Mouse (Mus musculus): ENCODE data around the gene Ssr1.

Ssr1 gene

DNA sequence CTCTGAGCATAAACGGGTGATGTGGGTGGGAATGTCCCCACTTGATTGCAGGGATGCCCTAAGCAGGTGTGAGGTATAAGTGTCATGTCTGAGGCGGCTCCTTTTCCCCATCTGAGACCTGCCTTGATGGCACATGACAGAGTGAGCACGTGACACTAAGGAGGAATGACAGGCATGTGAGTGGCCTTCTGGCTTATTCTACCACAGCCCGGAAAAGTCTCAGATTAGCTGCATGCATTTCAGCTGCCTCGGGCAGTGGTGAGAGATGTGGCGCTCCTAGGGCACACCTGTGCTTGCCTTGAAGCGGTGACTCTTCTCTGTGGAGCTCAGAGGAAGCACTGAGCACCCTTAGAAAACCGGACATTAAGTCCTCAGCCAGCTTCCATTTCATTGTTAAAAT is 48.6 kb downstream of the Ssr1 start:
- DNase-seq (ENCODE audit: low spot score in 2 of 2): no peak

DNA sequence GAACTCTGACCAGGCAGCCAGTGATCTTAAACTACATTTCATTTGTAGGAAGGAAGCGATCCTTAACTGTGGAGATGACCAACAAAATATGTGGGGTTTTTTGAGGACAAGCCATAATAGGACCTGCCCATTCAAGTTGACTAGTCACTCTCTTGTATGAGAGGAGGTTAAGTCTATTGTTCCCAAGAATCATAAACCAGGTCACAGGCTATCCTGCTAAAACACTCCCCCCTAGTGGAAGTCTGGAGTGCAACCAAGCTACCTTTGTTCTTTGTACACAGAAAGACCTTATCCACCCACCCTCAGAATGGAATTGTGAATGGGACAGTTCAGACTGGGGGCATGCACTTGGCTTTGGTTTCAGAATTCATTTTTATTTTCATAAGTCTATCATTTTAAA is 49.7 kb downstream of the Ssr1 start:
- no peak for DNase-seq (ENCODE audit: low spot score in 2 of 2)

- DNase-seq (ENCODE audit: low spot score in 2 of 2): no peak
Observed at GRCm38 (mm10) chr13:37943466-37943865, 50.6 kb downstream of the Ssr1 start.

- DNase-seq (ENCODE audit: low spot score in 2 of 2): no peak
Observed at GRCm38 (mm10) chr13:37942887-37943331, 51.1 kb downstream of the Ssr1 start.

DNA sequence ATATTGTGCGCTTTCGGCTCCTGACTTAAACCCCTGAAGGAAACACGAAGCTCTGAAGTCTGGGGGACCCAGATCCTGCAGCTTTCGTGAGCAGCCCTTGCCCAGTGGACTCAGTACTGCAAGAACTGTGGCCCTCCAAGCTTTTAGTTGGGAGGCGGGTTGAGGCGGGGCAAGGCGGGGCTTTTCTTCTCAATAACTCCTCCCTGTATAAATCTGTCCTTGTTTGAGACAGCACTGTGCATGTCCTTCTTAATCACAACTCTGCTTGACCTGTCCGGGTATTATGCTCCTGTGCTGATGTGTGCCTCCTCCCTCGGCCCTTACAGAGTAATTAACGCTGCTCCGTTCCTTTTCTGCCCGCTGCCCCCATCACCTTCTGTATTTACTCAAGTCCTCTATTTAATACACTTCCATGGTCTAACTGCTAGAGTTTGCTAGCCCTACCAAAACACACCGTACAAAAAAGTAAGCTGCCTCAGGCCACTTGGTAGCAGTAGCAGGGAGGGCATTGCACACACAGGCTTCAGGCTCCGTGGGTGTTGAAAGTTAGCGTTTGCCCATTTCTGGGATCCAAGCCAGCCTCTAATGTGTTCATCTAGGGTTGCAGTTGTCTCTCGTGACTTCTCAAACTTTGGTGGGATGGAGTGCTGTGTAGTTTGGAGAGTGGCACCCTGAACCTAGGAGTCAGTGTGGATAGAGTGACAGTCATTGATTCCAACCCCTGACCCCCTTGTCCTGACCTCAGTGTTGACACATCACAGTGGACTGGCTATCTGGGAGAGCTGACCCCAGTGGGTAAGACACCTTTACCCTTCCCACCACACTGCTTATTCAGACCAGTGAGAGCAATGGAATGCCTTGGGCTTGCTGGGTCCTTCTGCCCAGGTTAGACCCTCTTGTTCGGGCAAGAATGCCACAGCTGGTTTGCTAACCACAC is 51.8 kb downstream of the Ssr1 start:
- no peak for DNase-seq (ENCODE audit: low spot score in 2 of 2)

GRCm38 (mm10) chr13:37941138-37941645 is 52.8 kb downstream of the Ssr1 start:
- DNase-seq (ENCODE audit: low spot score in 2 of 2): no peak

DNA sequence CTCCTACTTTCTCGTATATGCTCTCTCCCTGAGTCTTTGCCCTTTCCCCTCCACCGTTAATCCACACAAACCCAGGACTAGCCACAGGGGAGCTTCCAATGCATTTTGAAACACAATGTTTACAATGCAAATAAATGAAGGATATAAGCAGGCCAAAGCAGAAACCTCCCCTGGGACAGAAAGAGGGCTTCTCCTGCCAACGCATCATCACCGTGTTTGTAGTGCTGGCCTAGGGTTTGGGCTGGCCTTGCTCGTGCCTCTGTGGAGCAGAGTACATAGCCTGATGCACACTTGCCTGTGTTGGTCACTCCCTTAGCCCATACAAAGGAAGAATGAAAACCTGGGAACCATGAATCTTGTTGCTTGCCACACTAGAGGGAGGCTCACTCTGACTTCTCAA is 53.4 kb downstream of the Ssr1 start:
- no peak for DNase-seq (ENCODE audit: low spot score in 2 of 2)

DNA sequence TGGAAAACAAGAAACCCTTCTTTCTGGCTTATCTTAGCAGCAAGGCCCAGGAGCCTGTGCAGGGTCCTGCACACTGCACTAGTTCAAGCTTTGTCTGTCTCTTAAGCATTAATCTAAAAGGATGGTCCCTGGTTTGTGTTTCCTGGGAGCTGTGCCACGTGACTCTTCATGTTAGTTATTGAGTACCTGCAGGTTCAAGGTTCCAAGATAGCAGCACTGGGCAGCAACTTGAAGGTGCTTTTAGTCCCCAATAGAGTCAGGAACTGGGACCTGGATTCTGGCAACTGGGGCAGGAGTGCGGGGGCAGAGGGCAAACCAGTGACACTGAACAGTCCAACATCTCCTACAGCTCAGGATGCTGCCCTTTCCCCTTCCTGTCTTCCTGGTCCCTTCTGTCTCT is 53.9 kb downstream of the Ssr1 start:
- DNase-seq (ENCODE audit: low spot score in 2 of 2): no peak

GRCm38 (mm10) chr13:37936351-37936750 is 57.7 kb downstream of the Ssr1 start:
- DNase-seq (ENCODE audit: low spot score in 2 of 2): no peak

GRCm38 (mm10) chr13:37934920-37935319 is 59.1 kb downstream of the Ssr1 start:
- no peak for DNase-seq (ENCODE audit: low spot score in 2 of 2)

DNA sequence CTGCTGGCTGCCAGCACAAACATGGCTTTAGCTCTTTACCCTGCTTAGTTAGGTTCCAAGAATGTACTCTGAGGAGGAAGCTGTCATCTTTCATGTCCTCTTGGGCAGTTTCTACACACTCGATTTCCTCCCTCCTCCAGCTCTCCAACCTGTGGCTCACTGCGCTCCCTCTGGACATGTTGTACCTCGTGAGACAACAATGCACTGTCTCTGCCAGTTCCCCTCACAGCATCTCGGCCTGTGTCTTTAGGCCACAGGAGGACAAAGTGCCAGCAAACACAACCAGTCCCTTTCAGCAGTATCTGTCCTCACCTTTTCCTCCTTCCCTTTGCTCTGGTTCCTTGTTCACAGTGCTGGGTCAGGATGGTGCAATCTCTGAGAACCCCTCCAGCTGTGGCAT is 59.9 kb downstream of the Ssr1 start:
- no peak for DNase-seq (ENCODE audit: low spot score in 2 of 2)

GRCm38 (mm10) chr13:37931210-37931922 is 62.7 kb downstream of the Ssr1 start:
- DNase-seq (ENCODE audit: low spot score in 2 of 2): no peak

- DNase-seq (ENCODE audit: low spot score in 2 of 2): no peak
Observed at GRCm38 (mm10) chr13:37930621-37931020, 63.4 kb downstream of the Ssr1 start.

- DNase-seq (ENCODE audit: low spot score in 2 of 2): no peak
Observed at GRCm38 (mm10) chr13:37930091-37930490, 63.9 kb downstream of the Ssr1 start.

DNA sequence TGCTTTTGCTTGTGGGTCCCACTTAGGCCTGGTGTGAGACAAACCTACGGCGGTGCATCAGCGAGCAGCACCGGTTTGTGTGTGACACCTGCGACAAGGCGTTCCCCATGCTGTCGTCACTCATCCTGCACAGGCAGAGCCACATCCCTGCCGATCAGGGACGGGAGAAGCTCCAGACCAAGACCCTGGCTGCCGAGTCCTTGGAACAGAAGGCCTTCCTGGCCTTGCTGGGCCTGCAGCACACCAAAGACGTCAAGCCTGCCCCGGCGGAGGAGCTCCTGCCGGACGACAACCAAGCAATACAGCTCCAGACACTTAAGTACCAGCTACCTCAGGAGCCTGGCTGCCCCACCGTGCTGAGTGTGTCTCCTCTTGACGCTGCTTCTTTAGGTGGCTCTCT is 64.5 kb downstream of the Ssr1 start:
- DNase-seq (ENCODE audit: low spot score in 2 of 2): no peak

DNA sequence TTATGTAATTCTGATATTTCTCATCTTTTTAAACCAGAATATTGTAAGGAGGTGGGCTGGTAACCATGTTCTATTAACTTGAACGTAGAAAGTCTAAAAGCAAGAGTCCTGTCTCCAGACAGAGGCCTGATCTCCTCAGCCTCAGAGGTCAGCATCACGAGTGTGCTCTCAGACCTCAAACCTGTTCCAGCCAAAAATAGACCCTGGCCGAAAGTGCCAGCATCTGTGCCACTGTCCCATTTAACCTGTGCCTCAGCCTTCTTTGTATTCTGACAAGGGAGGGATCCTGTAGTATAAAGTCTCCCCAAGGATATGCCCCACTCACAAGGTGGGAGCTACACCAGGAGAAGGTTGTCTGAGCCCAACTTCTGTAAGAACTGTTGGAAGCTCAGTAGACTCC is 67.6 kb downstream of the Ssr1 start:
- no peak for DNase-seq (ENCODE audit: low spot score in 2 of 2)

GRCm38 (mm10) chr13:37924461-37924948 is 69.5 kb downstream of the Ssr1 start:
- DNase-seq (ENCODE audit: low spot score in 2 of 2): no peak

DNA sequence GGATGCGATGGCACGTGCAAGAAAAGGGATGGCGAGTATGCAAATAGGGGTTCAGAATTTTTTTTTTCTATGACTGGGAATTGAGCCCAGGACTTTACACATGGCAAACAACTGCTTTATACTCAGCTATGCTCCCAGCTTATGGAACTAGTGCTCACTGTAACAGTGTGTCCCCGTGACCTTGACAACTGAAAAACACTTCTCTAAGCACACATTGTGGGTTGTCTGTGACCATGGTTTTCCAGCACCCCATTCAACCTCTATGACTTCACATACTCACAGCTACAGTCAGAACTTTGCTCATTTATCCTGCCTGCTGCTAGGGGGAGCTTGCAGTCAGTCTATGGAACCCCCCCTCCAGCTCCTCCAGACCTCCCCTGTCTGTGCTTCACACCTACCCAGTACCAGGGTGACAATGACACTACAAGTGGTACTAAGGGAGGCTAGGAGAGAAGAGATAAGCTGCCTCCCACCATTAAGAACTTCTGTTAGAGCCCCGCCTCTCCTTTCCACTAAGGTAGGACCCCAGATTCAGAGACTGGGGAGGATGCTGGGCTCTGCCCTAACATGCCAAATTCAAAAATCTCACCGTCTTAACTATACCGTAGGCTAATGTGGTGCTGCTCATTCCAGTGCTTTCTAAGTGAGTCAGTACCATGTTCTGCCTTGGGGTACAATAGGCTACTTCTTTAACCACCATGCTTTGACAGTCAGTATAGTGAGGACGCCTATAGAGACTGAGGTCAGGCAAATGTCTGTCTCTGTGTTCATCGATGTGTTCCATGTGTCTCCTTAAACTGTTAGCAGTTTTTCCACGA is 70.2 kb downstream of the Ssr1 start:
- DNase-seq (ENCODE audit: low spot score in 2 of 2): no peak

GRCm38 (mm10) chr13:37923091-37923490 is 70.9 kb downstream of the Ssr1 start:
- no peak for DNase-seq (ENCODE audit: low spot score in 2 of 2)

DNA sequence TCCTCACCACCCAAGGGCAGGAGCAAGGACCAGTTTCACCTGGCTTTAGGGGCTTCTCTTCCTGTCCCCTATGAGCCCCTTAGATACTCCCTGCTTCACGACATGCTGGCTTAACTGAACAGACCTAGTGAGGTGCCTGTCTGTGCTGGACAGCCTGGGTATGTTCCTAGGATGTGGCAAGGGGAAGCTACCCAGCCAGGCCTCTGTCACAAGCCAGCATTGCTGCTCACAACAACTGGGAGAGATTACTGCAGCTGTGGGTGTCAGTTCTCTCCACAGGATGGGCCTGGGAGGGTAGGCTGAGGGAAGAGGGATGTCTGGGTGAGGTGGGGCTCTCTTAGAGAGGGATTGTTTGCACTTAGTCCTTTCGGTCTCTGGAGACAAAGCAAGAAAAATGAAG is 73.3 kb downstream of the Ssr1 start:
- no peak for DNase-seq (ENCODE audit: low spot score in 2 of 2)

- no peak for DNase-seq (ENCODE audit: low spot score in 2 of 2)
Observed at GRCm38 (mm10) chr13:37919711-37920277, 74.2 kb downstream of the Ssr1 start.
